Mouse (Mus musculus) stomach, embryonic 16.5 days (tissue): ENCODE data around the gene Cdkn2a. TPM values are rescaled to one million over a fixed set of nuclear protein-coding genes. Genes with fewer than 3 reads are reported as not detected.

Experiments used
- ATAC-seq: fragments of 200-750 bp; cut with Nextera tagmentation; 2 replicates; pipeline ENCODE4 v1.8.0; 2017; ENCODE audit warnings: moderate number of reproducible peaks, moderate TSS enrichment; ENCODE audit not compliant: insufficient read depth, low FRiP score
- H3K27ac ChIP-seq: fragments of 300-500 bp; sonication (generic); 2 replicates; pipeline ENCODE4 v1.5.1; 2014; ENCODE audit warnings: low read length
- H3K27me3 ChIP-seq: fragments of 300-500 bp; sonication (generic); 2 replicates; pipeline ENCODE4 v1.6.1; 2014; ENCODE audit warnings: low read length, control low read depth, mixed read lengths; ENCODE audit not compliant: control insufficient read depth, insufficient read depth
- H3K36me3 ChIP-seq: fragments of 300-500 bp; sonication (generic); 2 replicates; pipeline ENCODE4 v1.6.1; 2014; ENCODE audit warnings: low read length; ENCODE audit not compliant: control insufficient read depth, insufficient read depth
- H3K4me1 ChIP-seq: fragments of 300-500 bp; sonication (generic); 2 replicates; pipeline ENCODE4 v1.6.1; 2014; ENCODE audit warnings: low read length, control low read depth, mixed read lengths; ENCODE audit not compliant: control insufficient read depth, insufficient read depth
- H3K4me2 ChIP-seq: fragments of 300-500 bp; sonication (generic); 2 replicates; pipeline ENCODE4 v1.6.1; 2014; ENCODE audit warnings: low read depth, low read length, mixed read lengths
- H3K4me3 ChIP-seq: fragments of 300-500 bp; sonication (generic); replicated peaks from 2 replicates; pipeline ENCODE4 v1.5.1; 2014; ENCODE audit warnings: mild to moderate bottlenecking, low read length
- H3K9ac ChIP-seq: fragments of 300-500 bp; sonication (generic); 2 replicates; pipeline ENCODE4 v1.6.1; 2014; ENCODE audit warnings: low read length
- H3K9me3 ChIP-seq: fragments of 300-500 bp; sonication (generic); replicated peaks from 2 replicates; pipeline ENCODE4 v1.6.1; 2016; ENCODE audit warnings: low read length, control low read depth; ENCODE audit not compliant: control insufficient read depth
- WGBS: fragments of 180-500 bp; shearing (Covaris S2); extraction: QIAGEN DNeasy Blood & Tissue Kit; methylation state at CpG from one replicate; pipeline ENCODE4 v1.1.7; 2014; 5-methylcytosine and 5-hydroxymethylcytosine counted together
- polyA plus RNA-seq: library from polyadenylated mRNA; unstranded; fragments of >200 nt; fragmentation: Nextera tagmentation; extraction: Ambion mirVana; gene quantifications from 2 replicates; pipeline ENCODE4 v1.2.1, GENCODE M21; 2015

The Cdkn2a gene
- polyA plus RNA-seq, 1 experiment from 2014 or later = not detected

- peaks cover 73% of the 10 kb centered on the region for H3K27me3 ChIP-seq
- no peaks in the 10 kb centered on the region for H3K36me3 ChIP-seq
- no peak overlapping the region for H3K27ac ChIP-seq
- no peaks in the 10 kb centered on the region for H3K4me1 ChIP-seq
- no peaks in the 10 kb centered on the region for H3K9me3 ChIP-seq
- no peak overlapping the region for H3K4me3 ChIP-seq
- ATAC-seq = no peak
- no peak overlapping the region for H3K9ac ChIP-seq
- H3K4me2 ChIP-seq = no peak overlapping the region
- 0% methylated on average over 1 of the region's 1 CpGs for WGBS
These were observed 7.7 kb upstream of the Cdkn2a start for GRCm38 (mm10) chr4:89302129-89302528.

- no peaks in the 10 kb centered on the region for H3K36me3 ChIP-seq
- WGBS = 9% methylated on average over 2 of the region's 2 CpGs
- H3K4me2 ChIP-seq = no peak overlapping the region
- no peak for ATAC-seq
- H3K9me3 ChIP-seq = no peaks in the 10 kb centered on the region
- H3K4me3 ChIP-seq = no peak overlapping the region
- H3K4me1 ChIP-seq = peaks cover 4% of the 10 kb centered on the region; the same call in 1 of the 2 replicates
- no peak overlapping the region for H3K27ac ChIP-seq
- H3K9ac ChIP-seq = no peak overlapping the region
- peaks cover 77% of the 10 kb centered on the region for H3K27me3 ChIP-seq
These were observed 5.3 kb upstream of the Cdkn2a start for GRCm38 (mm10) chr4:89299721-89300120.

- peaks cover 82% of the 10 kb centered on the region for H3K27me3 ChIP-seq
- H3K36me3 ChIP-seq = no peaks in the 10 kb centered on the region
- H3K4me1 ChIP-seq = peaks cover 4% of the 10 kb centered on the region; the same call in 1 of the 2 replicates
- H3K9ac ChIP-seq = peak overlapping the region; percentile 65
- no peaks in the 10 kb centered on the region for H3K9me3 ChIP-seq
- peak overlapping the region; percentile 79 for H3K4me2 ChIP-seq
- WGBS = 4% methylated on average over 31 of the region's 31 CpGs
- H3K27ac ChIP-seq = no peak overlapping the region
- 0 out of 2 replicates have a peak, but pooled peaks have one; percentile 13 for ATAC-seq
- H3K4me3 ChIP-seq = peak overlapping the region; percentile 75
These were observed 1.2 kb upstream of the Cdkn2a start for GRCm38 (mm10) chr4:89295441-89296220.

DNA sequence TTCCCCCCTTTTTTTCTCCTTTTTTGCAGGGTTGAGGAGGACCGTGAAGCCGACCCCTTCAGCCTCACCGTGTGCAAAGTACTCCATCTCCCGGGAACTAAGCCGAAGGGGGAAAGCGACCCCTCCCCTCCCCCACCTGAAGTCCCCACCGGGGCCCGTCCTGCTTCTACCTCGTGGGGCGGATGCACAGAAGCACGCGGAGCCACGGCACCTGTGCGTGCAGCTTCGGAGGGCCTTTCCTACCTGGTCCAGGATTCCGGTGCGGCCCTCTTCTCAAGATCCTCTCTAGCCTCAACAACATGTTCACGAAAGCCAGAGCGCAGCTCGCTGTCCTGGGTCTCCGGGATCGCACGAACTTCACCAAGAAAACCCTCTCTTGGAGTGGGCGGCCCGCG is 365 bp downstream of the Cdkn2a start:
- 3% methylated on average over 26 of the region's 26 CpGs for WGBS
- no peak; the same call in 1 of the 2 replicates for ATAC-seq
- Histone ChIP-seq H3K4me3 (peak overlapping the region; percentile 75), H3K4me1 (peaks cover 4% of the 10 kb centered on the region; the same call in 1 of the 2 replicates), H3K9me3 (no peaks in the 10 kb centered on the region), H3K27me3 (peaks cover 81% of the 10 kb centered on the region), H3K27ac (no peak overlapping the region), H3K9ac (peak overlapping the region; percentile 65), H3K4me2 (peak overlapping the region; percentile 79), H3K36me3 (no peaks in the 10 kb centered on the region)

GRCm38 (mm10) chr4:89293516-89293915 is 937 bp downstream of the Cdkn2a start:
- WGBS = 21% methylated on average over 7 of the region's 7 CpGs
- Histone ChIP-seq H3K9ac (no peak overlapping the region), H3K9me3 (no peaks in the 10 kb centered on the region), H3K27ac (no peak overlapping the region), H3K36me3 (no peaks in the 10 kb centered on the region), H3K4me2 (no peak overlapping the region), H3K27me3 (peaks cover 85% of the 10 kb centered on the region), H3K4me1 (peaks cover 4% of the 10 kb centered on the region; the same call in 1 of the 2 replicates), H3K4me3 (no peak overlapping the region)
- no peak for ATAC-seq

DNA sequence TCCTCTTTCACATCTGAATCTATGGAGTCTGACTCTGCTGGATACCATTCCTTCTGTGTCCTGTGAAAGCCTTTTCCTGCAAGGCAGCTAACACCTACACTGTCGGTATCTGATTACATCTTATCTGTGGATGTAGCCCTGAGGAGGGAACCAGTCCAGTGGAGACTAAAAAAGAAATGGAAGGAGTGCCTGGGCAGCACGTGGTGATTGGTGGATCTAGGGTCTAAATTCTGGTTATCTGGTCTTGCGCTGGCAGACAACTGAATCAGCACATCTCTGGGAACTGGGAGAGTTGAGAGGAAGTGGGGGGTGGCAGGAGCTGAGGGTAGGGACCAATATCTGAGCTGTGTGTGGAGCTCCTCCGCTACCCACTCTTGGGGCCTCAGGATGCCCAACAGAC is 5.4 kb downstream of the Cdkn2a start:
- H3K9ac ChIP-seq = no peak overlapping the region
- no peak overlapping the region for H3K4me3 ChIP-seq
- whole genome bisulfite sequencing = 2% methylated on average over 4 of the region's 4 CpGs
- no peaks in the 10 kb centered on the region for H3K4me1 ChIP-seq
- H3K36me3 ChIP-seq = no peaks in the 10 kb centered on the region
- no peak overlapping the region for H3K27ac ChIP-seq
- no peak overlapping the region for H3K4me2 ChIP-seq
- no peaks in the 10 kb centered on the region for H3K9me3 ChIP-seq
- ATAC-seq = no peak
- peaks cover 70% of the 10 kb centered on the region for H3K27me3 ChIP-seq

DNA sequence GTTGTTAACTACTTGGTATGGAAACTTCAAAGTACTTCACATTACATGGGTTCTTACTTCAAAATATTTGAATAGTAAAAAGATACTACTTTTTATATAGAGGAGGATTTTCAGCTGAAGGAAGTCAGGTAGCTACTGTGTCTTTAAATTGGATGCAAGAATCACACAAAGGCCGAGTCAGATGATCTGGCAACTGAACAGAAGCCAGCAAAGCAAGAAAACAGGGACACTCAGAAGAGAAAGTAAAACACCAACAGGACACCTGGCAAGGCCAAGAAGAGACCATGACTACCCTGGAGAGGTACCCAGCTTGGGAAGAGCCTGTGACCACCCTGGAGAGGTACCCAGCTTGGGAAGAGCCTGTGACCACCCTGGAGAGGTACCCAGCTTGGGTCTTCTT is 7.9 kb downstream of the Cdkn2a start:
- no peak overlapping the region for H3K27ac ChIP-seq
- H3K36me3 ChIP-seq = no peaks in the 10 kb centered on the region
- no peak overlapping the region for H3K4me3 ChIP-seq
- H3K4me1 ChIP-seq = no peaks in the 10 kb centered on the region
- WGBS = 2% methylated on average over 1 of the region's 1 CpGs
- H3K9ac ChIP-seq = no peak overlapping the region
- no peak for ATAC-seq
- peaks cover 69% of the 10 kb centered on the region for H3K27me3 ChIP-seq
- no peaks in the 10 kb centered on the region for H3K9me3 ChIP-seq
- H3K4me2 ChIP-seq = no peak overlapping the region

GRCm38 (mm10) chr4:89285688-89286087 is 8.8 kb downstream of the Cdkn2a start:
- no peaks in the 10 kb centered on the region for H3K9me3 ChIP-seq
- peaks cover 63% of the 10 kb centered on the region for H3K27me3 ChIP-seq
- H3K4me2 ChIP-seq = no peak overlapping the region
- no peaks in the 10 kb centered on the region for H3K4me1 ChIP-seq
- no peak overlapping the region for H3K4me3 ChIP-seq
- H3K36me3 ChIP-seq = no peaks in the 10 kb centered on the region
- WGBS = 37% methylated on average over 7 of the region's 7 CpGs
- no peak overlapping the region for H3K27ac ChIP-seq
- H3K9ac ChIP-seq = no peak overlapping the region
- ATAC-seq = no peak

- H3K9ac ChIP-seq = no peak overlapping the region
- 2% methylated on average over 12 of the region's 12 CpGs for WGBS
- no peaks in the 10 kb centered on the region for H3K9me3 ChIP-seq
- peaks cover 63% of the 10 kb centered on the region for H3K27me3 ChIP-seq
- H3K36me3 ChIP-seq = no peaks in the 10 kb centered on the region
- H3K27ac ChIP-seq = no peak overlapping the region
- H3K4me3 ChIP-seq = no peak overlapping the region
- no peak overlapping the region for H3K4me2 ChIP-seq
- no peak for ATAC-seq
- H3K4me1 ChIP-seq = no peaks in the 10 kb centered on the region
These were observed 11.8 kb downstream of the Cdkn2a start for GRCm38 (mm10) chr4:89282661-89283060.
